Mouse (Mus musculus): Measurements from ENCODE around the gene F11r.

- TF ChIP-seq CTCF (IDR thresholded peaks at IDR 0.05; ENCODE audit: extremely low read depth, insufficient read depth, low read length), result no peak
- TF ChIP-seq POLR2A (IDR thresholded peaks at IDR 0.05; ENCODE audit: extremely low read depth, insufficient read depth, low read length), result no peak
Observed at GRCm38 (mm10) chr1:171447692-171448091, 10.4 kb downstream of the F11r start.

All from cortical plate, adult 2 months (tissue).